Mouse (Mus musculus) ES-E14 (cell line): Measurements from ENCODE around the gene Vmn1r196. TPM values are rescaled to one million over a fixed set of nuclear protein-coding genes. Genes with fewer than 3 reads are reported as not detected.
"Not testable (repeated sequence)": the region's sequence is repeated elsewhere in the genome, so short reads cannot be mapped to it uniquely, and the experiment has no call there.

Source experiments
- DNase-seq: peaks from one replicate; pipeline ENCODE4 v3.0.0-alpha.2; 2013; ENCODE audit warnings: low read depth, low spot score
- H3K27ac ChIP-seq: 2 replicates; pipeline ENCODE4 v1.5.1; 2012; ENCODE audit warnings: low read depth, mild to moderate bottlenecking, low read length, moderate library complexity, mixed read lengths; ENCODE audit not compliant: poor library complexity, insufficient read depth, severe bottlenecking
- H3K36me3 ChIP-seq: 2 replicates; pipeline ENCODE4 v1.6.1; 2012; ENCODE audit warnings: mild to moderate bottlenecking, low read length, moderate library complexity, mixed read lengths; ENCODE audit not compliant: control insufficient read depth, poor library complexity, insufficient read depth, severe bottlenecking
- H3K4me1 ChIP-seq, 2 experiments: fragments of 150-350 bp in 1 of 2; sonication (generic) in 1 of 2; 2 replicates each; pipeline ENCODE4 v1.6.1; 2012; ENCODE audit warnings: low read length in 2 of 2, mild to moderate bottlenecking in 1 of 2, mixed read lengths in 1 of 2; ENCODE audit not compliant: control insufficient read depth in 2 of 2, insufficient read depth in 2 of 2, poor library complexity in 1 of 2
- H3K4me3 ChIP-seq, 2 experiments: fragments of 150-350 bp in 1 of 2; sonication (generic) in 1 of 2; 2 replicates each; pipeline ENCODE4 v1.5.1; 2012; ENCODE audit warnings: low read length in 2 of 2, low read depth in 1 of 2, mild to moderate bottlenecking in 1 of 2, mixed read lengths in 1 of 2; ENCODE audit not compliant: insufficient read depth in 1 of 2, poor library complexity in 1 of 2, severe bottlenecking in 1 of 2
- H3K9ac ChIP-seq: 2 replicates; pipeline ENCODE4 v1.6.1; 2012; ENCODE audit warnings: low read depth, mild to moderate bottlenecking, low read length, mixed read lengths; ENCODE audit not compliant: poor library complexity, insufficient read depth, severe bottlenecking
- H3K9me3 ChIP-seq: fragments of 150-350 bp; sonication (generic); 2 replicates; pipeline ENCODE4 v1.6.1; 2012; ENCODE audit warnings: low read depth, mild to moderate bottlenecking, low read length; ENCODE audit not compliant: control insufficient read depth, insufficient read depth
- CHD2 ChIP-seq: IDR thresholded peaks from 2 replicates; pipeline ENCODE4 v1.6.1; 2014; ENCODE audit warnings: mild to moderate bottlenecking, low read depth, low read length, inconsistent platforms
- HCFC1 ChIP-seq: IDR thresholded peaks from 2 replicates; pipeline ENCODE4 v1.6.1; 2012; ENCODE audit warnings: low read length, inconsistent platforms, borderline replicate concordance; ENCODE audit not compliant: insufficient read depth
- MAFK ChIP-seq: IDR thresholded peaks from 2 replicates; pipeline ENCODE4 v1.6.1; 2014; ENCODE audit warnings: mild to moderate bottlenecking, low read depth, low read length, inconsistent platforms; ENCODE audit not compliant: insufficient read depth
- ZC3H11A ChIP-seq: IDR thresholded peaks from 2 replicates; pipeline ENCODE4 v1.6.1; 2012; ENCODE audit warnings: low read depth, mild to moderate bottlenecking, inconsistent platforms, low read length, borderline replicate concordance
- ZNF384 ChIP-seq: IDR thresholded peaks from 2 replicates; pipeline ENCODE4 v1.6.1; 2012; ENCODE audit warnings: low read depth, low read length, inconsistent platforms
- in situ Hi-C, 2 experiments: fragments of 600-800 bp; cut with MboI; formaldehyde crosslinking; loops; one replicate each; pipeline ENCODE4 v1.15.1; 2025; ENCODE audit warnings: low sequenced_read_pairs in 2 of 2, inconsistent platforms in 1 of 2; ENCODE audit not compliant: unreplicated experiment in 2 of 2
- total RNA-seq: library from RNA; depleted of rRNA; stranded (reverse); fragments of 300-350 nt; gene quantifications from 2 replicates; pipeline ENCODE4 v1.2.3, GENCODE M21; 2012; rRNA removed

Vmn1r196 gene
- not detected in 2 replicates for total RNA-seq

DNA sequence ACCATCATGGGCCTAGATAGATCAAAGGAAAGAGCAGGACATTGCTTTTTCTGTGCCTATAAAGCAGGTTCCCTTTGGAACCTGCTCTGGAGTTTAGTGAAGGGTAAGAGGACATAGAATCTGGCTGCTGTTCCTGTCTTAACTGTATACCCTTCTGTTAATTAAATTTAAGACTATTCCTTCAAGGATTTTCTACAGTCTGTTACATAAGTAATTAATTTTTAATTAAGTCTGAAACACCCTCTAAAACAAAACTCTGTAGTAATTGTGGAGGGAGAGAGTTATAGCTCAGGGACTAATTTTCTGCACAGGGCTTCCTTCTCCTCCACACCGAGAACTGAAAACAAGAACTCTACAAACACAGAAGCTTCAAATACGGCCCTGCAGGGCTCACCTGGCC lies at the start of gene Vmn1r196:
TSS of gene Vmn1r196 (plus strand) at position 301 of the 400 bp plus-strand sequence.
- in situ Hi-C loops = no loop called here
- Histone ChIP-seq H3K9me3 (no peaks in the 10 kb centered on the region), H3K27ac (no peak within 1 kb of the TSS), H3K9ac (no peak within 1 kb of the TSS), H3K4me1 (no peaks in the 10 kb centered on the region), H3K36me3 (no peaks in the 10 kb centered on the region), H3K4me3 (no peak within 1 kb of the TSS)
- DNase-seq = no peak
- TF ChIP-seq CHD2 (no peak), ZNF384 (no peak)

- Histone ChIP-seq H3K4me1 (no peaks in the 10 kb centered on the region), H3K4me3 (no peak within 1 kb of the TSS), H3K27ac (no peak within 1 kb of the TSS), H3K9ac (no peak within 1 kb of the TSS), H3K36me3 (no peaks in the 10 kb centered on the region), H3K9me3 (no peaks in the 10 kb centered on the region)
- no peak for TF ChIP-seq ZC3H11A
- TF ChIP-seq ZNF384 = no peak
- TF ChIP-seq CHD2 = no peak
- TF ChIP-seq HCFC1 = no peak
- TF ChIP-seq MAFK = no peak
- in situ Hi-C loops = no loop called here
- no peak for DNase-seq
These were observed 45.8 kb upstream of the Vmn1r196 start, which contains the start of gene Vmn1r194 for GRCm38 (mm10) chr13:22243915-22244314. Vmn1r194 (plus strand) TSS chr13:22244215.

- H3K27ac ChIP-seq, in situ Hi-C loops, DNase-seq, H3K4me1 ChIP-seq, H3K9ac ChIP-seq, H3K36me3 ChIP-seq, H3K9me3 ChIP-seq, H3K4me3 ChIP-seq: not testable (repeated sequence)
These were observed 19.5 kb upstream of the Vmn1r196 start, which contains the start of gene Vmn1r195 for GRCm38 (mm10) chr13:22270222-22270621. Vmn1r195 (plus strand) TSS chr13:22270522.

DNA sequence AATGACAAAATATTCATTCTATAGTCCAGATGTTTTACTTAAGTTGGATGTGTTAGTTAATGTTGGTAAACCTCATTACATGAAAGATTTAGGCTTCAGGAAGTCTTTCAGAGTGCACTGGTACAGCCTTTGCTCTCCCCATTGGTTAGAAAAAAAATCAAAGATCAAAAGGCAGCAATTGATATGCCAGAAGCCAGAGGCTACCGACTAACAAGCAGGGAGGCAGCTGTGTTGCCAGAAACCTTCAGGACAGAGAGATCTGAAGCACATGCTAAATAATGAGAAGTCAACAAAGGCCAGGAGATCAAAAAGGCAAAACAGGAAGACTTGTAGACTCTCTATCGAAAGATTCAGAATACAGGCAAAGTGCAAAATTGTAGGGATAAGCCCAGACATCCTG lies 18.0 kb upstream of the Vmn1r196 start:
- TF ChIP-seq CHD2 (no peak), HCFC1 (no peak), MAFK (no peak), ZNF384 (no peak), ZC3H11A (no peak)
- H3K36me3 ChIP-seq = no peaks in the 10 kb centered on the region
- no peaks in the 10 kb centered on the region for H3K4me1 ChIP-seq
- in situ Hi-C loops = no loop called here
- H3K27ac ChIP-seq = no peak overlapping the region
- H3K4me3 ChIP-seq = no peak overlapping the region
- H3K9ac ChIP-seq = no peak overlapping the region
- DNase-seq = no peak
- no peaks in the 10 kb centered on the region for H3K9me3 ChIP-seq

- no peaks in the 10 kb centered on the region for H3K9me3 ChIP-seq
- no peak overlapping the region for H3K27ac ChIP-seq
- no peak for DNase-seq
- H3K36me3 ChIP-seq = no peaks in the 10 kb centered on the region
- H3K9ac ChIP-seq = no peak overlapping the region
- H3K4me1 ChIP-seq = no peaks in the 10 kb centered on the region
- no peak overlapping the region for H3K4me3 ChIP-seq
- TF ChIP-seq ZC3H11A (no peak), CHD2 (no peak), ZNF384 (no peak), HCFC1 (no peak), MAFK (no peak)
- in situ Hi-C loops = no loop called here
These were observed 5.1 kb upstream of the Vmn1r196 start for GRCm38 (mm10) chr13:22284578-22284977.

DNA sequence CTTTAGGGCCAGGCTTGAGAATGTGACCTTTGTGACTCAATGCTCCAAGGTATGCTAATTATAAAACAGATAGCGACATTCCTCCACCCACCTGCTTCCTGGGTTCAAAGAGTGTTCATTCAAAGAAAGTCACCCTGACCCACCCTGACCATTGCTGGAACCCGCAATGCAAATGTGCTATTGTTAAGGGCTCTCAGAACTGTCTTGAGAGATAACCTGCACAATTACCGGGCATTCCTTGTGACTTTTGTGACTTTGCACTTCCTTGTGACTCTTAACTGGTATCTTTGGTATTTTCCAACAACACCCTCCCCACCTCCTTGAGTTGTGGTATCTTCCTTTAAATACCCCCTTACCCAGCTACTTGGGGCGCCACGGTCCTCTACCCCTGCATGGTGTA lies 18.4 kb downstream of the Vmn1r196 start:
- H3K27ac ChIP-seq, H3K9me3 ChIP-seq, in situ Hi-C loops, H3K4me1 ChIP-seq, H3K4me3 ChIP-seq, H3K9ac ChIP-seq, H3K36me3 ChIP-seq, DNase-seq: not testable (repeated sequence)
